Mouse (Mus musculus) lung, postnatal 0 days (tissue): ENCODE measurements around the gene Cct8l1.

Experiments
- CTCF ChIP-seq: IDR thresholded peaks from 2 replicates; pipeline ENCODE4 v1.5.1; 2016; ENCODE audit warnings: antibody characterized with exemption, mild to moderate bottlenecking
- EP300 ChIP-seq: IDR thresholded peaks from 2 replicates; pipeline ENCODE4 v1.6.1; 2016; ENCODE audit warnings: antibody characterized with exemption, mild to moderate bottlenecking, control low read depth

GRCm38 (mm10) chr5:25499423-25500398 lies 16.2 kb upstream of the Cct8l1 start:
- peak; percentile 30 for TF ChIP-seq CTCF
- TF ChIP-seq EP300: 0 out of 2 replicates have a peak, but pooled peaks have one; percentile 8
